In the genomic region with DNA sequence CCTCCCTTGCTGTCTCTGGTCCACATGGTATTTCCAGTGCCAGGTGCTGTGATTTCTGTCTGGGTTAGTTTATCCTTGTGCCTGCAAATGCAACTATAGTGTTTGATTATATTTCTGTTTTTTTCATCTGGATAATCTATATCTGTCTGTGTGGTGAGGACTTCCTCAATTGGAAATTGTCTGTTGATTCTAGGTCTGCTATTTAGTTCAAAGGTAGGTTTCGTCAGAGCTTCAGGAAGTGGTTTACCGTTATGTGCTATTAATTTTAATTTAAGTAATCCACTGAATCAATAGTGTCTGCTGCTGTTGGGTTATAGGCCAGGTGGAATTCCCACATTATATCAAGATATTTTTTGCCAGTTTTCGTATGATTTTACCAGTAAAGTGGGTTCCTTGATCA, we compare ENCODE assay signal across 12 mouse cellular contexts.
"Had no signal": no experiment of that assay in that cellular context is flagged by ENCODE, and none has a peak within 500 bp of the region (broad histone marks: within the 10 kb centered on the region; RNA-seq: fewer than 3 reads in every experiment).

No protein-coding gene starts in this region.

- DNase-seq: retina, postnatal 1 day; right cerebral cortex, adult 18-20 months; right cerebral cortex, postnatal 14 days; right cerebral cortex, postnatal 25 days; right cerebral cortex, postnatal 4 days; spleen, adult 18-20 months; thymus, adult 18-20 months; thymus, adult 2 months; thymus, postnatal 14 days; thymus, postnatal 25 days; thymus, postnatal 36 days; thymus, postnatal 4 days had no signal
